Mouse (Mus musculus) olfactory bulb, adult 2 months (tissue): Measurements from ENCODE around the gene Ankef1.

Experiments
- CTCF ChIP-seq: fragments of 200-500 bp; IDR thresholded peaks from 2 replicates; pipeline ENCODE4 v1.5.1; 2012; ENCODE audit warnings: low read depth, mild to moderate bottlenecking, low read length, moderate library complexity; ENCODE audit not compliant: insufficient read depth
- POLR2A ChIP-seq: fragments of 200-500 bp; IDR thresholded peaks from 2 replicates; pipeline ENCODE4 v1.6.1; 2012; ENCODE audit warnings: mild to moderate bottlenecking, low read depth, low read length, moderate library complexity; ENCODE audit not compliant: insufficient read depth

GRCm38 (mm10) chr2:136484955-136485354, 16.8 kb upstream of the Ankef1 start:
- TF ChIP-seq CTCF = no peak
- no peak for TF ChIP-seq POLR2A
